Mouse (Mus musculus) limb, embryonic 12.5 days (tissue): Measurements from ENCODE around the gene Lama2. TPM values are rescaled to one million over a fixed set of nuclear protein-coding genes. Genes with fewer than 3 reads are reported as not detected.

Source experiments
- ATAC-seq: fragments of 200-750 bp; cut with Nextera tagmentation; 2 replicates; pipeline ENCODE4 v1.8.0; 2017; ENCODE audit warnings: low read depth, moderate TSS enrichment; ENCODE audit not compliant: insufficient number of reproducible peaks, insufficient read depth, low FRiP score, low TSS enrichment
- H3K27ac ChIP-seq: fragments of 300-500 bp; sonication (generic); 2 replicates; pipeline ENCODE4 v1.5.1; 2016; ENCODE audit warnings: mild to moderate bottlenecking, moderate library complexity
- H3K27me3 ChIP-seq: fragments of 300-500 bp; sonication (generic); 2 replicates; pipeline ENCODE4 v1.6.1; 2016; ENCODE audit warnings: mild to moderate bottlenecking, moderate library complexity
- H3K36me3 ChIP-seq: fragments of 300-500 bp; sonication (generic); 2 replicates; pipeline ENCODE4 v1.6.1; 2016; ENCODE audit warnings: mild to moderate bottlenecking, moderate library complexity
- H3K4me1 ChIP-seq: fragments of 300-500 bp; sonication (generic); replicated peaks from 2 replicates; pipeline ENCODE4 v1.6.1; 2016
- H3K4me2 ChIP-seq: fragments of 300-500 bp; sonication (generic); 2 replicates; pipeline ENCODE4 v1.6.1; 2016; ENCODE audit warnings: mild to moderate bottlenecking, moderate library complexity
- H3K4me3 ChIP-seq: fragments of 300-500 bp; sonication (generic); replicated peaks from 2 replicates; pipeline ENCODE4 v1.5.1; 2016; ENCODE audit warnings: mild to moderate bottlenecking
- H3K9ac ChIP-seq: fragments of 300-500 bp; sonication (generic); replicated peaks from 2 replicates; pipeline ENCODE4 v1.6.1; 2016; ENCODE audit warnings: mild to moderate bottlenecking, moderate library complexity
- H3K9me3 ChIP-seq: fragments of 300-500 bp; sonication (generic); 2 replicates; pipeline ENCODE4 v1.6.1; 2016; ENCODE audit warnings: mild to moderate bottlenecking, moderate library complexity
- WGBS: fragments of 180-500 bp; shearing (Covaris S2); methylation state at CpG from one replicate; pipeline ENCODE4 v1.1.7; 2016; 5-methylcytosine and 5-hydroxymethylcytosine counted together
- polyA plus RNA-seq: library from polyadenylated mRNA; unstranded; fragments of >200 nt; fragmentation: Nextera tagmentation; extraction: Ambion mirVana; gene quantifications from 2 replicates; pipeline ENCODE4 v1.2.1, GENCODE M21; 2016

Gene Lama2
- polyA plus RNA-seq, 1 experiment from 2014 or later, result 13.3 TPM

DNA sequence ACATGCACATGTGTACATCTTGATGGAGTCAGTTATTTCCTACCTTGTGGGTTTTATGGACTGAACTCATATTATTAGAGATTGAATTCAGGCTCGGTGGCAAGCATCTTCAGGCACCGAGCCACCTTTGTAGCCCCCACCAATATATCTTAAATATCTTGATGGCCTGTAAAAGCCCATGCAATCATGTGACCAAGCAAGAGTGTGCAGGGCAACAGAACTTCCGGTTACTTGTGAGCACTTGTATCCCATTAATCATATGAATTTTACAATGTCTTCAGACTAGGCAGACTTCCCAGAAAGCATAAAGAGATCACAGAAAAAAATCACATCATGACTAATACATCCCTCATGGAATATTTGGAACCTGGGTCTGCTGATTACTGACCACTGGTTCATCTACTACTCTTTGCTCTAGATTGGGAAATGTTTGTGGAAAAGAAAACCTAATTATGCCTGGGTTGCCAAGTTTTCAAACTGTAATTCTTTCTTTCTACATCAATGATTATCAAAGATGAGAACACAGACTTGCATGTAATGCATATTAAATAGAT, 517.7 kb downstream of the Lama2 start:
- no peaks in the 10 kb centered on the region for H3K27me3 ChIP-seq
- H3K4me3 ChIP-seq, result no peak overlapping the region
- ATAC-seq, result no peak
- no peak overlapping the region for H3K9ac ChIP-seq
- no peak overlapping the region for H3K27ac ChIP-seq
- no peaks in the 10 kb centered on the region for H3K4me1 ChIP-seq
- WGBS, result 75% methylated on average over 3 of the region's 3 CpGs
- H3K4me2 ChIP-seq, result no peak overlapping the region
- H3K36me3 ChIP-seq, result no peaks in the 10 kb centered on the region
- H3K9me3 ChIP-seq, result no peaks in the 10 kb centered on the region

DNA sequence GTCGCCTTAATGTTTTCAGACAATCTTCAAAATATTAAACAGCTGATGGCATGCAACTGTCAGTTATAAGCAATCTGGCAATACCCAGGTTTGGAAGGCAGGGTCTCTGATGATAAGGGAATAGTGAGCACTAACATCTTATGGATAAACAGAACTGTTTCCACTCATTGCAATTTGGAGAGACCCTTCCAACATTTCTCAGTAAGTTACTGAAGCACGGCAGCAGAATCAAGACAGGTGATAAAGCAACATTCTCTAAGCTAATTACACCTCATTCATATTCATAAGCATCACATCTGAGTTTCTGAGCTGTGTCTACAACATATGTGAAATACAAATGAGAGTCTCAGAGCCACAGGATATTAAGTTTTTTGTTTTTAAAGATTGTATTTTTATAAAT, 542.4 kb downstream of the Lama2 start:
- H3K27ac ChIP-seq, result no peak overlapping the region
- H3K9ac ChIP-seq, result no peak overlapping the region
- H3K27me3 ChIP-seq, result no peaks in the 10 kb centered on the region
- 87% methylated on average over 2 of the region's 2 CpGs for WGBS
- H3K4me1 ChIP-seq, result no peaks in the 10 kb centered on the region
- H3K4me3 ChIP-seq, result no peak overlapping the region
- ATAC-seq, result no peak
- no peaks in the 10 kb centered on the region for H3K36me3 ChIP-seq
- no peak overlapping the region for H3K4me2 ChIP-seq
- H3K9me3 ChIP-seq, result no peaks in the 10 kb centered on the region

- Histone ChIP-seq H3K4me2 (no peak overlapping the region), H3K4me1 (peaks cover 2% of the 10 kb centered on the region; the same call in 1 of the 2 replicates), H3K9me3 (no peaks in the 10 kb centered on the region), H3K9ac (no peak overlapping the region), H3K36me3 (no peaks in the 10 kb centered on the region), H3K27ac (no peak overlapping the region), H3K27me3 (no peaks in the 10 kb centered on the region), H3K4me3 (no peak overlapping the region)
- 79% methylated on average over 2 of the region's 2 CpGs for WGBS
- no peak for ATAC-seq
These were observed 550.6 kb downstream of the Lama2 start for GRCm38 (mm10) chr10:27068794-27069435.

DNA sequence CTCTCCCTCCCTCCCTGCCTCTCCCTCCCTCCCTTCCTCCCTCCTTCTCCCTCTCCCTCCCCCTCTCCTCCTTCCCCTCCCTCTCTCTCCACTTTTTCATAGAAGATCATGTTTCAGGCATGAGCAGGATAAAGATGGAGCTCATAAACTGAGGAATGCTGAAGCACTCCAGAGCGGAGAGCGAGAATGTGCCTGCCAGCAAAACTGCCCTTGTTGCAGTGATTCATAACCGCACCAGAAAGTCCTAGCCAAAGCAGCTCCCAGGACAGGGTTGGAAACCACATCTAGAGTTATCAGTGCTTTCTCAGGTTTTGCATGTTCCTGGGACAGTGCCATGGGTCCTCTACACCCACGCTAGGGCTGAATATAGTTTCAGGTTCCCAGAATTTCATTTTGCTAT, 555.9 kb downstream of the Lama2 start:
- 20% methylated on average over 4 of the region's 4 CpGs for WGBS
- Histone ChIP-seq H3K27me3 (no peaks in the 10 kb centered on the region), H3K4me3 (no peak overlapping the region), H3K4me1 (peaks cover 5% of the 10 kb centered on the region; the same call in 1 of the 2 replicates), H3K9ac (no peak overlapping the region), H3K27ac (peak overlapping the region; percentile 82), H3K36me3 (no peaks in the 10 kb centered on the region), H3K9me3 (no peaks in the 10 kb centered on the region), H3K4me2 (peak overlapping the region; percentile 30)
- ATAC-seq, result peak; percentile 89

DNA sequence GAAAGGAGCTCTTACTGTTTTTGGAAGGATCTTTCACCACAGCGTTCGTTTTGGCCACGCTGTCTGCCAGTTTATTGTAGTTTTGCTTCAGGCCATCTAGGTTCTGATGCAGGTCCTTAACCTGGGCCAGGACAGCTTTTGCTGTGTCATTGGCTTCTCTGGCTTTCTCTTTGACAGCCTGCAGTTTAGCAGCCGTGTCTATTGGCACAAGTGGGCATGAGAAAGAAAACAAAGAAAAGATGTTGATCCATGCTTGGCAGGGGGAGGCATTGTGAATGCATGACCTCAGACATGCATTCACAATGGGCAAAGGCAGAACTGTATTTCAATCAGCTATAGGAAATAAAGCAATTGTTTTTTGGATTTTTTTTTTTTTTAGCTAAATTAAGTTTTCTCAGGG, 565.1 kb downstream of the Lama2 start:
- no peak for ATAC-seq
- WGBS, result 73% methylated on average over 4 of the region's 4 CpGs
- H3K36me3 ChIP-seq, result no peaks in the 10 kb centered on the region
- H3K4me1 ChIP-seq, result no peaks in the 10 kb centered on the region
- H3K4me3 ChIP-seq, result no peak overlapping the region
- no peaks in the 10 kb centered on the region for H3K27me3 ChIP-seq
- H3K27ac ChIP-seq, result no peak overlapping the region
- H3K9me3 ChIP-seq, result no peaks in the 10 kb centered on the region
- H3K9ac ChIP-seq, result no peak overlapping the region
- H3K4me2 ChIP-seq, result no peak overlapping the region

GRCm38 (mm10) chr10:27047196-27047595, 572.4 kb downstream of the Lama2 start:
- no peaks in the 10 kb centered on the region for H3K9me3 ChIP-seq
- no peak overlapping the region for H3K4me3 ChIP-seq
- no peaks in the 10 kb centered on the region for H3K36me3 ChIP-seq
- H3K4me1 ChIP-seq, result no peaks in the 10 kb centered on the region
- WGBS, result 75% methylated on average over 2 of the region's 2 CpGs
- no peak overlapping the region for H3K4me2 ChIP-seq
- no peak for ATAC-seq
- H3K27ac ChIP-seq, result no peak overlapping the region
- no peaks in the 10 kb centered on the region for H3K27me3 ChIP-seq
- H3K9ac ChIP-seq, result no peak overlapping the region

DNA sequence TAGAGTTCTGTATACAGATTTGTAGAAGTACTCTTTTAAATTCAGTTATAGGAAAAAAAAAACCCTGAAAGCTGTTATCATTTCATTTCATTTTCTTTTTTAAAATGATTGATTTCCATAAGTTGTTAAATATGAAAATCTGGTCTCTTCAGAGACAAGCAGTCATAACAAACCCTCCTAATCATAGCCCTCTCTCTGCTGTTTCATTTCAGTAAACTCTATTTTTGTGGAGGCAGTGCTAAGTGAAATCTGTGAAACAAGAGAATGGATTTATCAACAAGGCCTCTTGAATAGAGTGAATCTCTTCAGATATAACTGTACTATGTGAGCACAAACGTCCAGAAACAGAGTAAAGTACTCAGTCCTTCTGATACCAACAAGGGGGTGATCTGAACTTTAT, 577.7 kb downstream of the Lama2 start:
- 53% methylated on average over 1 of the region's 1 CpGs for WGBS
- Histone ChIP-seq H3K4me3 (no peak overlapping the region), H3K9ac (no peak overlapping the region), H3K27me3 (no peaks in the 10 kb centered on the region), H3K4me2 (no peak overlapping the region), H3K9me3 (no peaks in the 10 kb centered on the region), H3K4me1 (no peaks in the 10 kb centered on the region), H3K27ac (no peak overlapping the region), H3K36me3 (no peaks in the 10 kb centered on the region)
- ATAC-seq, result no peak

DNA sequence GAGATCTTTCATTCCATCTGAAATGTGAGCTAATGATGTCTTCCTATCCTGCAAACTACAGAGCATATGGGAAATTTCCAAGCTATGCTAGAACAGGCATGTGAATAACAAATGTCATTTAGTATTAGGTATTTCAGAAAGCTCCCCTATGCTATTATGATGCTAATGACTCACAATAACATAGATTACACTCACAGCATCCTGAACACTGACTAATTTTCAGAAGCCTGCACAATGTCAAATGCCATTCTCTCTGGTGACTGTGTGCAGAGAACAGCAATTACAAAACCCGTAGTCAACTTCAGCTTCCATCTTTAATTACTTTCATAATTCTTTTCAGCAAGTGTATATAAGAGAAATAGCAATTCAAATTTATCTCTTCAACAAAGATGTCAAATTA, 596.9 kb downstream of the Lama2 start:
- Histone ChIP-seq H3K36me3 (no peaks in the 10 kb centered on the region), H3K4me2 (no peak overlapping the region), H3K9ac (no peak overlapping the region), H3K27me3 (no peaks in the 10 kb centered on the region), H3K4me3 (no peak overlapping the region), H3K4me1 (no peaks in the 10 kb centered on the region), H3K9me3 (no peaks in the 10 kb centered on the region), H3K27ac (no peak overlapping the region)
- 70% methylated on average over 1 of the region's 1 CpGs for WGBS
- ATAC-seq, result no peak

DNA sequence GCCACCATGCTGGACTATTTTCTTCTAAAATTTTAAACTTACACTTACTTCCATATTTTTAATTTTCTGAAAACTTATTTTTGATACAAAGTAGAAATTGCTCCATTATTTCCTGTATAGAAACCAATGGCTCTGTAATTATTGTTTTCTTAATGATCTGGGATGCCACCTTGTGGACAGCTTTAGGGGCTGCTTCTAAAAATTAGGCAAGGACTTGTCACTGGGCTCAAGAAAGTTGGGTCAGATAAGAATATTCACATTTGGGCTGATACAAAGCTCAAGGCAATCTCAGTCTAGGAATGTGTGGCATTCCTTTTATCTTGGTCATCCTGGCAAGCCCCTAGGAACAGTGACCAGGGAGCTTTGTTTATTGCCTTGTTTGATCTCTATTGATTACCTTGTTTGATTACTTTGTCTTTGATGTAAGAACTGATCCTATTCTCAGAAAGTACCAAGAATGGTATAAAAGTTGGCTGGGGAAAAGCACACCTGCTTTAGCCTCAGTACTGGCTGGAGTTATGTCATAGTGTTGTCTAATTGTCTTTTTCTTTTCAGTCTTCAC, 606.7 kb downstream of the Lama2 start:
- Histone ChIP-seq H3K27me3 (no peaks in the 10 kb centered on the region), H3K4me1 (no peaks in the 10 kb centered on the region), H3K9ac (no peak overlapping the region), H3K27ac (no peak overlapping the region), H3K36me3 (no peaks in the 10 kb centered on the region), H3K9me3 (no peaks in the 10 kb centered on the region), H3K4me2 (no peak overlapping the region), H3K4me3 (no peak overlapping the region)
- ATAC-seq, result no peak

DNA sequence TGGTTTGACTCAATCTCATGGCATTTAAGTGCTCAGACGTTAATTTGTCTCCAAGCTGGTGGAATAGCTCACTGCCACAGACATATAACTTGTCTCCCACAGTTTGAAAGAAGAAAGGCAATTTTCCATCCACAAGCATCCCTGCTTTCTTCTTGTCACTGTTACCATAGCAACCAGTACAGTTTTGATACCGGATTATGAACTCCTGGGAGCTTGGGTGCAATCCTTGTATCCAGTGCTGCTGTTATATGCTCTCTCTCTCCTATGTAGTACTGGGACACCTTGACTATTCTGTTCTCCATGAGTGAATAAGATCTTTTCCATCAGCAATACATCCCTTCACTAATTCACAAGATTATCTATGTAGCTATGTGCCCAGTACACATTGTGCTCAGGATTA, 612.2 kb downstream of the Lama2 start:
- Histone ChIP-seq H3K36me3 (no peaks in the 10 kb centered on the region), H3K27ac (no peak overlapping the region), H3K4me2 (no peak overlapping the region), H3K9me3 (no peaks in the 10 kb centered on the region), H3K4me3 (no peak overlapping the region), H3K9ac (no peak overlapping the region), H3K27me3 (no peaks in the 10 kb centered on the region), H3K4me1 (peaks cover 11% of the 10 kb centered on the region)
- WGBS, result 88% methylated on average over 2 of the region's 2 CpGs
- no peak for ATAC-seq

DNA sequence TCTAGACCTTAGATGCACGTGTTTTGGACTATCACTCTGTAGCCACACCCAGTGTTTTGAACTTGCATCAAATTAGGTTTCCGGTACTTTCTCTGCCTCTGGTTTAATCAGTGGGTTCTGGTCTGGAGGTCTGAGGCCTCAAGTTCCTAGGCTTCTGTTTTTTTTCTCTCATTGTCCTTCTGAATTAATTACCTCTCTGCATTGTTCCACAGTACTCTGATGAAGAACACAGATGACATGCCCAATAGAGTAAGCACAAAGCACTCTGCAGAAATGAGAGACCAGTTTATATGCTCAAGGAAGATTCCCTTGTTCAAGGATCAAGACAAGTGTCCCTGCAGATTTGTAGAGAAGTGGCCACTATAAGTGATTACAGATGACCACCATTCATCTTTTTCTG, 613.8 kb downstream of the Lama2 start:
- Histone ChIP-seq H3K4me3 (no peak overlapping the region), H3K27me3 (no peaks in the 10 kb centered on the region), H3K9me3 (no peaks in the 10 kb centered on the region), H3K36me3 (no peaks in the 10 kb centered on the region), H3K4me2 (no peak overlapping the region), H3K4me1 (peaks cover 11% of the 10 kb centered on the region), H3K27ac (no peak overlapping the region), H3K9ac (no peak overlapping the region)
- 60% methylated on average over 2 of the region's 2 CpGs for WGBS
- no peak for ATAC-seq
